Mouse (Mus musculus) hindbrain, embryonic 11.5 days (tissue): ENCODE measurements around the gene Ptpn14. TPM values are rescaled to one million over a fixed set of nuclear protein-coding genes. Genes with fewer than 3 reads are reported as not detected.

Experiments
- ATAC-seq: fragments of 200-750 bp; cut with Nextera tagmentation; 2 replicates; pipeline ENCODE4 v1.8.0; 2017; ENCODE audit warnings: mild to moderate bottlenecking, moderate TSS enrichment, moderate library complexity; ENCODE audit not compliant: low FRiP score
- DNase-seq: peaks from one replicate; pipeline ENCODE4 v3.0.0-alpha.2; 2015; ENCODE audit warnings: low spot score
- H3K27ac ChIP-seq: fragments of 300-500 bp; sonication (generic); 2 replicates; pipeline ENCODE4 v1.5.1; 2014; ENCODE audit warnings: mild to moderate bottlenecking, low read depth, low read length
- H3K27me3 ChIP-seq: fragments of 300-500 bp; sonication (generic); 2 replicates; pipeline ENCODE4 v1.6.1; 2014; ENCODE audit warnings: mild to moderate bottlenecking, low read length, moderate library complexity, mixed read lengths; ENCODE audit not compliant: control insufficient read depth, insufficient read depth
- H3K36me3 ChIP-seq: fragments of 300-500 bp; sonication (generic); 2 replicates; pipeline ENCODE4 v1.6.1; 2014; ENCODE audit warnings: mild to moderate bottlenecking, low read length, moderate library complexity, mixed read lengths; ENCODE audit not compliant: control insufficient read depth, insufficient read depth
- H3K4me1 ChIP-seq: fragments of 300-500 bp; sonication (generic); replicated peaks from 2 replicates; pipeline ENCODE4 v1.6.1; 2014; ENCODE audit warnings: low read length, mixed read lengths; ENCODE audit not compliant: control insufficient read depth, insufficient read depth
- H3K4me2 ChIP-seq: fragments of 300-500 bp; sonication (generic); replicated peaks from 2 replicates; pipeline ENCODE4 v1.6.1; 2014; ENCODE audit warnings: mild to moderate bottlenecking, low read depth, low read length
- H3K4me3 ChIP-seq: fragments of 300-500 bp; sonication (generic); 2 replicates; pipeline ENCODE4 v1.5.1; 2014; ENCODE audit warnings: low read depth, low read length
- H3K9ac ChIP-seq: fragments of 300-500 bp; sonication (generic); 2 replicates; pipeline ENCODE4 v1.6.1; 2014; ENCODE audit warnings: low read depth, low read length
- H3K9me3 ChIP-seq: fragments of 300-500 bp; sonication (generic); 2 replicates; pipeline ENCODE4 v1.6.1; 2016; ENCODE audit warnings: low read length; ENCODE audit not compliant: control insufficient read depth
- WGBS: fragments of 180-500 bp; shearing (Covaris S2); extraction: QIAGEN DNeasy Blood & Tissue Kit; methylation state at CpG from one replicate; pipeline ENCODE4 v1.1.7; 2014; 5-methylcytosine and 5-hydroxymethylcytosine counted together
- polyA plus RNA-seq: library from polyadenylated mRNA; unstranded; fragments of >200 nt; fragmentation: Nextera tagmentation; extraction: Ambion mirVana; gene quantifications from 2 replicates; pipeline ENCODE4 v1.2.1, GENCODE M21; 2014

Gene Ptpn14
- polyA plus RNA-seq, 1 experiment from 2014 or later = 7.2 TPM

GRCm38 (mm10) chr1:189707014-189707413 lies 21.1 kb upstream of the Ptpn14 start:
- H3K36me3 ChIP-seq = no peaks in the 10 kb centered on the region
- no peak overlapping the region for H3K27ac ChIP-seq
- no peak overlapping the region for H3K9ac ChIP-seq
- no peak overlapping the region for H3K4me2 ChIP-seq
- H3K4me1 ChIP-seq = 0 out of 2 replicates have a peak, but pooled peaks cover 8% of the 10 kb centered on the region
- H3K27me3 ChIP-seq = no peaks in the 10 kb centered on the region
- H3K9me3 ChIP-seq = no peaks in the 10 kb centered on the region
- no peak overlapping the region for H3K4me3 ChIP-seq
- DNase-seq (no peak), ATAC-seq (no peak)

- H3K27me3 ChIP-seq = no peaks in the 10 kb centered on the region
- no peak overlapping the region for H3K4me3 ChIP-seq
- no peak overlapping the region for H3K9ac ChIP-seq
- H3K9me3 ChIP-seq = no peaks in the 10 kb centered on the region
- no peaks in the 10 kb centered on the region for H3K36me3 ChIP-seq
- no peak overlapping the region for H3K4me2 ChIP-seq
- DNase-seq (no peak), ATAC-seq (no peak)
- H3K4me1 ChIP-seq = 0 out of 2 replicates have a peak, but pooled peaks cover 8% of the 10 kb centered on the region
- H3K27ac ChIP-seq = no peak overlapping the region
- 31% methylated on average over 5 of the region's 5 CpGs for WGBS
These were observed 20.6 kb upstream of the Ptpn14 start for GRCm38 (mm10) chr1:189707419-189707818.

GRCm38 (mm10) chr1:189709001-189709400 lies 19.1 kb upstream of the Ptpn14 start:
- no peaks in the 10 kb centered on the region for H3K27me3 ChIP-seq
- ATAC-seq (no peak), DNase-seq (no peak)
- 83% methylated on average over 8 of the region's 8 CpGs for WGBS
- H3K4me3 ChIP-seq = no peak overlapping the region
- H3K4me1 ChIP-seq = 0 out of 2 replicates have a peak, but pooled peaks cover 8% of the 10 kb centered on the region
- no peaks in the 10 kb centered on the region for H3K36me3 ChIP-seq
- no peaks in the 10 kb centered on the region for H3K9me3 ChIP-seq
- no peak overlapping the region for H3K27ac ChIP-seq
- no peak overlapping the region for H3K9ac ChIP-seq
- no peak overlapping the region for H3K4me2 ChIP-seq

- Histone ChIP-seq H3K36me3 (no peaks in the 10 kb centered on the region), H3K27me3 (no peaks in the 10 kb centered on the region), H3K4me1 (no peaks in the 10 kb centered on the region), H3K4me3 (no peak overlapping the region), H3K9me3 (no peaks in the 10 kb centered on the region), H3K9ac (no peak overlapping the region), H3K27ac (no peak overlapping the region), H3K4me2 (no peak overlapping the region)
- ATAC-seq = no peak
- 64% methylated on average over 19 of the region's 19 CpGs for WGBS
- DNase-seq = no peak
These were observed 11.9 kb upstream of the Ptpn14 start for GRCm38 (mm10) chr1:189715915-189716797.

- Histone ChIP-seq H3K9me3 (no peaks in the 10 kb centered on the region), H3K27me3 (no peaks in the 10 kb centered on the region), H3K4me2 (no peak overlapping the region), H3K36me3 (no peaks in the 10 kb centered on the region), H3K27ac (no peak overlapping the region), H3K4me3 (no peak overlapping the region), H3K9ac (no peak overlapping the region), H3K4me1 (no peaks in the 10 kb centered on the region)
- WGBS = 89% methylated on average over 11 of the region's 11 CpGs
- DNase-seq (no peak), ATAC-seq (no peak)
These were observed 10.5 kb upstream of the Ptpn14 start for GRCm38 (mm10) chr1:189717546-189717945.

- no peak overlapping the region for H3K27ac ChIP-seq
- no peak for DNase-seq
- H3K4me3 ChIP-seq = no peak overlapping the region
- H3K4me1 ChIP-seq = no peaks in the 10 kb centered on the region
- H3K4me2 ChIP-seq = no peak overlapping the region
- no peaks in the 10 kb centered on the region for H3K9me3 ChIP-seq
- 84% methylated on average over 5 of the region's 5 CpGs for WGBS
- ATAC-seq = no peak
- H3K27me3 ChIP-seq = no peaks in the 10 kb centered on the region
- no peak overlapping the region for H3K9ac ChIP-seq
- no peaks in the 10 kb centered on the region for H3K36me3 ChIP-seq
These were observed 9.5 kb upstream of the Ptpn14 start for GRCm38 (mm10) chr1:189718600-189718999.

GRCm38 (mm10) chr1:189726121-189726520 lies 1.9 kb upstream of the Ptpn14 start:
- Histone ChIP-seq H3K9me3 (no peaks in the 10 kb centered on the region), H3K4me1 (peaks cover 3% of the 10 kb centered on the region; the same call in 1 of the 2 replicates), H3K27ac (no peak overlapping the region), H3K4me3 (no peak overlapping the region), H3K4me2 (no peak overlapping the region), H3K9ac (0 out of 2 replicates have a peak overlapping the region, but pooled peaks have one; percentile 4), H3K27me3 (no peaks in the 10 kb centered on the region; the same call in 1 of the 2 replicates), H3K36me3 (no peaks in the 10 kb centered on the region)
- 62% methylated on average over 4 of the region's 4 CpGs for WGBS
- DNase-seq (no peak), ATAC-seq (no peak)

- 3% methylated on average over 22 of the region's 22 CpGs for WGBS
These were observed 653 bp upstream of the Ptpn14 start for GRCm38 (mm10) chr1:189727346-189727883.

More at GRCm38 (mm10) chr1:189727346-189727883, 653 bp upstream of the Ptpn14 start:
- peak overlapping the region; percentile 46 for H3K9ac ChIP-seq
- peak; percentile 70 for DNase-seq
- no peaks in the 10 kb centered on the region; the same call in 1 of the 2 replicates for H3K27me3 ChIP-seq
- H3K9me3 ChIP-seq = no peaks in the 10 kb centered on the region
- H3K4me2 ChIP-seq = peak overlapping the region; percentile 74
- no peaks in the 10 kb centered on the region for H3K36me3 ChIP-seq
- peaks cover 3% of the 10 kb centered on the region; the same call in 1 of the 2 replicates for H3K4me1 ChIP-seq
- H3K27ac ChIP-seq = peak overlapping the region; percentile 32
- ATAC-seq = peak; percentile 52
- H3K4me3 ChIP-seq = peak overlapping the region; percentile 51
